Mouse (Mus musculus) kidney, adult 9 months (tissue): Measurements from ENCODE around the gene Gm42906.
A peak's percentile ranks its signal among the peaks of the same experiment; 100 is the strongest.

ENCODE experiments used
- DNase-seq: peaks from one replicate; pipeline ENCODE4 v3.0.0; 2022

The Gm42906 gene

GRCm38 (mm10) chr5:151393821-151394662 lies 33.9 kb downstream of the Gm42906 start:
- DNase-seq, result no peak

- no peak for DNase-seq
Observed at GRCm38 (mm10) chr5:151389827-151390226, 38.1 kb downstream of the Gm42906 start.

- no peak for DNase-seq
Observed at GRCm38 (mm10) chr5:151379896-151380295, 48.1 kb downstream of the Gm42906 start.

- DNase-seq, result no peak
Observed at GRCm38 (mm10) chr5:151379210-151379609, 48.8 kb downstream of the Gm42906 start.

- DNase-seq, result no peak
Observed at GRCm38 (mm10) chr5:151376931-151377330, 51.0 kb downstream of the Gm42906 start.

- DNase-seq, result no peak
Observed at GRCm38 (mm10) chr5:151374825-151375224, 53.1 kb downstream of the Gm42906 start.

GRCm38 (mm10) chr5:151371130-151371529 lies 56.8 kb downstream of the Gm42906 start:
- no peak for DNase-seq

GRCm38 (mm10) chr5:151369306-151369721 lies 58.6 kb downstream of the Gm42906 start:
- peak; percentile 61 for DNase-seq

GRCm38 (mm10) chr5:151368395-151369190 lies 59.4 kb downstream of the Gm42906 start:
- DNase-seq, result peak; percentile 100

- DNase-seq, result peak; percentile 76
Observed at GRCm38 (mm10) chr5:151367881-151368394, 60.0 kb downstream of the Gm42906 start.

GRCm38 (mm10) chr5:151367317-151367716 lies 60.6 kb downstream of the Gm42906 start:
- no peak for DNase-seq

- no peak for DNase-seq
Observed at GRCm38 (mm10) chr5:151363343-151364000, 64.5 kb downstream of the Gm42906 start.

GRCm38 (mm10) chr5:151349616-151350015 lies 78.3 kb downstream of the Gm42906 start:
- no peak for DNase-seq

GRCm38 (mm10) chr5:151348418-151348817 lies 79.5 kb downstream of the Gm42906 start:
- no peak for DNase-seq

GRCm38 (mm10) chr5:151346626-151347025 lies 81.3 kb downstream of the Gm42906 start:
- DNase-seq, result peak; percentile 24

- DNase-seq, result no peak
Observed at GRCm38 (mm10) chr5:151344737-151345136, 83.2 kb downstream of the Gm42906 start.

GRCm38 (mm10) chr5:151333686-151334085 lies 94.3 kb downstream of the Gm42906 start:
- no peak for DNase-seq

- peak; percentile 20 for DNase-seq
Observed at GRCm38 (mm10) chr5:151333191-151333594, 94.8 kb downstream of the Gm42906 start.

GRCm38 (mm10) chr5:151315804-151316597 lies 112.0 kb downstream of the Gm42906 start:
- peak; percentile 20 for DNase-seq

GRCm38 (mm10) chr5:151300286-151300685 lies 127.7 kb downstream of the Gm42906 start:
- no peak for DNase-seq

GRCm38 (mm10) chr5:151299576-151299975 lies 128.4 kb downstream of the Gm42906 start:
- peak; percentile 45 for DNase-seq

GRCm38 (mm10) chr5:151298371-151298770 lies 129.6 kb downstream of the Gm42906 start:
- DNase-seq, result no peak
